Comparison of ENCODE assay signal across 8 mouse cellular contexts in the genomic region with DNA sequence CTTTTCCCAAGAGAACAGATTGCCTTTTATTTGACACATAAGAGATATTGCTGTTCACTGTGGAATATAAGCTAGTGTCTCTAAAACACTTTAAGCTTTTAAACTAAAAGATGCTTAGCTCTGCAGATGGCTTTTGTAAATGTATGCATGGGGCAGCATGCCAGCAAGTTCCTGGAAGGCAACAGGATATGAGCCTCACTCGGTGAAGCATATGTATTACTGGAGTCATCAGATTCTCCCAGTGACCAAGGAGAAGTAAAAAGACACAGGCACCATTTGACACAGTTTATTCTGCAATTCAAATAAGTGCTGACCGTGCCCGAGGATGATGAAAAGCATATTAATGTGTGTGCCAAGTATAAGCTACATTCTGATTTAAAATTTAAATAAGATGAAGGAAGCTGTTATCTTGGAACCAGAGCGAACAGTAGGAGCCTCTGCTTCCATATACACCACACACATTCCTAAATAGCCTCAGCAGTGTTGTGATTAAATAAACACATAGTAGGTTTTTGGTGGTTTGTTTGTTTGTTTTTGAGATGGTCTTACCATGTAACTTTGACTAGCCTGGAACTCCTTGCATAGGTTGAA. TPM values are rescaled to one million over a fixed set of nuclear protein-coding genes. Genes with fewer than 3 reads are reported as not detected.
DNase-seq lines count a peak whose midpoint lies in the region; ATAC-seq and TF ChIP-seq lines count a peak whose summit lies in the region.

No protein-coding gene starts in this region.

- ATAC-seq in embryonic facial prominence, embryonic 14.5 days (ENCODE audit: low read depth): no peak
- ATAC-seq in lung, embryonic 14.5 days (ENCODE audit: insufficient read depth): peak; percentile 41; the same call in 1 of the 2 replicates

- H3K36me3 ChIP-seq in embryonic facial prominence, embryonic 14.5 days (ENCODE audit: control insufficient read depth, insufficient read depth, low read length): no peaks in the 10 kb centered on the region
- H3K36me3 ChIP-seq in embryonic facial prominence, embryonic 10.5 days (replicated peaks): no peaks in the 10 kb centered on the region
- no peaks in the 10 kb centered on the region for H3K36me3 ChIP-seq in lung, embryonic 14.5 days (ENCODE audit: insufficient read depth)

- no peaks in the 10 kb centered on the region for H3K9me3 ChIP-seq in embryonic facial prominence, embryonic 14.5 days (ENCODE audit: control insufficient read depth, low read length)
- no peaks in the 10 kb centered on the region for H3K9me3 ChIP-seq in embryonic facial prominence, embryonic 10.5 days
- no peaks in the 10 kb centered on the region for H3K9me3 ChIP-seq in lung, embryonic 14.5 days (ENCODE audit: low read depth, low read length)

- no peak overlapping the region for H3K4me3 ChIP-seq in embryonic facial prominence, embryonic 14.5 days (ENCODE audit: low read depth, low read length)
- H3K4me3 ChIP-seq in embryonic facial prominence, embryonic 10.5 days: no peak overlapping the region
- H3K4me3 ChIP-seq in lung, embryonic 14.5 days (ENCODE audit: low read depth, low read length): no peak overlapping the region

- TF ChIP-seq CTCF in lung, embryonic 14.5 days (IDR thresholded peaks at IDR 0.05; ENCODE audit: low read depth): no peak

- WGBS in embryonic facial prominence, embryonic 14.5 days: 50% methylated on average over 4 of the region's 4 CpGs
- 82% methylated on average over 4 of the region's 4 CpGs for whole genome bisulfite sequencing in embryonic facial prominence, embryonic 10.5 days
- 42% methylated on average over 4 of the region's 4 CpGs for WGBS in lung, embryonic 14.5 days

- H3K27me3 ChIP-seq in embryonic facial prominence, embryonic 14.5 days (replicated peaks; ENCODE audit: control insufficient read depth, insufficient read depth, low read length): no peaks in the 10 kb centered on the region
- H3K27me3 ChIP-seq in embryonic facial prominence, embryonic 10.5 days (replicated peaks; ENCODE audit: low read depth, poor library complexity, severe bottlenecking): no peaks in the 10 kb centered on the region; the same call in 1 of the 2 replicates
- no peaks in the 10 kb centered on the region for H3K27me3 ChIP-seq in lung, embryonic 14.5 days (ENCODE audit: insufficient read depth, low read length)

- no peak overlapping the region for H3K9ac ChIP-seq in embryonic facial prominence, embryonic 14.5 days (ENCODE audit: low read depth, low read length)
- no peak overlapping the region for H3K9ac ChIP-seq in lung, embryonic 14.5 days

- peak; percentile 81 for DNase-seq in embryonic facial prominence, embryonic 14.5 days (ENCODE audit: low spot score)
- DNase-seq in embryonic facial prominence, embryonic 10.5 days (ENCODE audit: low spot score): no peak
- DNase-seq in lung, embryonic 14.5 days: peak; percentile 88
- DNase-seq in lung, postnatal 14 days: no peak
- DNase-seq in layer of hippocampus, adult 9-11 months: peak; percentile 78
- DNase-seq in right cerebral cortex, postnatal 10 days (ENCODE audit: low spot score in 2 of 2): peak; percentile 92
- no peak for DNase-seq in gastrocnemius, postnatal 10 days
- no peak for DNase-seq in embryo, embryonic 11 days

- no peaks in the 10 kb centered on the region for H3K4me1 ChIP-seq in embryonic facial prominence, embryonic 14.5 days (ENCODE audit: control insufficient read depth, insufficient read depth, low read length)
- no peaks in the 10 kb centered on the region for H3K4me1 ChIP-seq in embryonic facial prominence, embryonic 10.5 days
- peaks cover 3% of the 10 kb centered on the region; the same call in 1 of the 2 replicates for H3K4me1 ChIP-seq in lung, embryonic 14.5 days (ENCODE audit: insufficient read depth)

- no peak overlapping the region for H3K4me2 ChIP-seq in embryonic facial prominence, embryonic 14.5 days (ENCODE audit: low read depth, low read length)
- no peak overlapping the region for H3K4me2 ChIP-seq in lung, embryonic 14.5 days

- no peak overlapping the region for H3K27ac ChIP-seq in embryonic facial prominence, embryonic 14.5 days (replicated peaks; ENCODE audit: low read depth, low read length)
- H3K27ac ChIP-seq in embryonic facial prominence, embryonic 10.5 days (replicated peaks): no peak overlapping the region
- no peak overlapping the region; the same call in 1 of the 2 replicates for H3K27ac ChIP-seq in lung, embryonic 14.5 days (ENCODE audit: low read depth)

RNA-seq across cellular contexts. Expression of a gene that starts 27.4 kb away (rescaled TPM):
- 171 and 183 TPM in 2 replicates for polyA plus RNA-seq in embryonic facial prominence, embryonic 14.5 days (2014; fragmentation: Nextera tagmentation; extraction: Ambion mirVana)
- 194 and 195 TPM in 2 replicates for polyA plus RNA-seq in embryonic facial prominence, embryonic 10.5 days (2016; fragmentation: Nextera tagmentation; extraction: Ambion mirVana)
- polyA plus RNA-seq in lung, embryonic 14.5 days (2014; fragmentation: Nextera tagmentation; extraction: Ambion mirVana): 186 and 188 TPM in 2 replicates
- 10 to 100 TPM; 32.5 to 37.7 TPM for total RNA-seq in gastrocnemius, postnatal 10 days (2021)

RNA-seq across cellular contexts. Expression of a gene that starts 39.7 kb away (rescaled TPM):
- polyA plus RNA-seq in embryonic facial prominence, embryonic 14.5 days (2014; fragmentation: Nextera tagmentation; extraction: Ambion mirVana): 314 and 361 TPM in 2 replicates
- 159 and 165 TPM in 2 replicates for polyA plus RNA-seq in embryonic facial prominence, embryonic 10.5 days (2016; fragmentation: Nextera tagmentation; extraction: Ambion mirVana)
- polyA plus RNA-seq in lung, embryonic 14.5 days (2014; fragmentation: Nextera tagmentation; extraction: Ambion mirVana): 180 and 196 TPM in 2 replicates
- 100 to 1,000 TPM; 862 to 872 TPM for total RNA-seq in gastrocnemius, postnatal 10 days (2021)

Comparison
In these comparisons a context has a peak if more than half of its experiments do, and no peak if none do; other contexts are left out.
1. DNase-seq: peak in embryonic facial prominence, embryonic 14.5 days (single experiment), lung, embryonic 14.5 days (single experiment), layer of hippocampus, adult 9-11 months (single experiment) and right cerebral cortex, postnatal 10 days (2 of 2); none in embryonic facial prominence, embryonic 10.5 days (single experiment), lung, postnatal 14 days (single experiment), gastrocnemius, postnatal 10 days (single experiment) and embryo, embryonic 11 days (single experiment).